Mouse (Mus musculus) kidney, adult 2 months (tissue): ENCODE measurements at regions not wholly inside any gene's neighbourhood (a gene's known extent, or its start where the extent isn't known, plus 50 kb on each side); places are given as distances from the start of the nearest gene placed in this dataset.

Experiments
- DNase-seq: peaks from one replicate; pipeline ENCODE4 v3.0.0; 2021
- H3K27ac ChIP-seq: fragments of 200-500 bp; 2 replicates; pipeline ENCODE4 v1.5.1; 2012; ENCODE audit warnings: low read depth, low read length, control low read depth, inconsistent platforms; ENCODE audit not compliant: insufficient read depth
- H3K27me3 ChIP-seq: fragments of 200-500 bp; replicated peaks from 2 replicates; pipeline ENCODE4 v1.6.1; 2012; ENCODE audit warnings: mild to moderate bottlenecking, moderate library complexity, low read length, inconsistent platforms; ENCODE audit not compliant: control insufficient read depth, insufficient read depth
- H3K36me3 ChIP-seq: fragments of 200-500 bp; 2 replicates; pipeline ENCODE4 v1.6.1; 2012; ENCODE audit warnings: mild to moderate bottlenecking, moderate library complexity, low read length, inconsistent platforms; ENCODE audit not compliant: control insufficient read depth, insufficient read depth
- H3K4me1 ChIP-seq: fragments of 200-500 bp; 2 replicates; pipeline ENCODE4 v1.6.1; 2011; ENCODE audit warnings: low read length; ENCODE audit not compliant: control insufficient read depth, insufficient read depth
- H3K4me3 ChIP-seq: fragments of 200-500 bp; 2 replicates; pipeline ENCODE4 v1.5.1; 2011; ENCODE audit warnings: mild to moderate bottlenecking, low read depth, low read length, control low read depth; ENCODE audit not compliant: insufficient read depth
- CTCF ChIP-seq: fragments of 200-500 bp; conservative IDR thresholded peaks from 2 replicates; pipeline ENCODE4 v1.5.1; 2011; ENCODE audit warnings: low read depth, mild to moderate bottlenecking, control low read depth, low read length, moderate library complexity, mixed read lengths; ENCODE audit not compliant: insufficient read depth, insufficient read length
- POLR2A ChIP-seq: fragments of 200-500 bp; IDR thresholded peaks from one replicate; pipeline ENCODE4 v1.6.1; 2011; ENCODE audit warnings: low read depth, low read length, control low read depth
- WGBS: fragments of 180-500 bp; shearing (Covaris S2); methylation state at CpG from one replicate; pipeline ENCODE4 v1.1.7; 2018; 5-methylcytosine and 5-hydroxymethylcytosine counted together

- no peak for TF ChIP-seq POLR2A
- TF ChIP-seq CTCF, result no peak
- Histone ChIP-seq H3K36me3 (no peaks in the 10 kb centered on the region), H3K27me3 (no peaks in the 10 kb centered on the region), H3K4me3 (no peak overlapping the region), H3K4me1 (no peaks in the 10 kb centered on the region), H3K27ac (no peak overlapping the region)
- DNase-seq, result no peak
- 95% methylated on average over 2 of the region's 2 CpGs for WGBS
These were observed 1052.3 kb downstream of the A830018L16Rik start for GRCm38 (mm10) chr1:12466255-12466654.

DNA sequence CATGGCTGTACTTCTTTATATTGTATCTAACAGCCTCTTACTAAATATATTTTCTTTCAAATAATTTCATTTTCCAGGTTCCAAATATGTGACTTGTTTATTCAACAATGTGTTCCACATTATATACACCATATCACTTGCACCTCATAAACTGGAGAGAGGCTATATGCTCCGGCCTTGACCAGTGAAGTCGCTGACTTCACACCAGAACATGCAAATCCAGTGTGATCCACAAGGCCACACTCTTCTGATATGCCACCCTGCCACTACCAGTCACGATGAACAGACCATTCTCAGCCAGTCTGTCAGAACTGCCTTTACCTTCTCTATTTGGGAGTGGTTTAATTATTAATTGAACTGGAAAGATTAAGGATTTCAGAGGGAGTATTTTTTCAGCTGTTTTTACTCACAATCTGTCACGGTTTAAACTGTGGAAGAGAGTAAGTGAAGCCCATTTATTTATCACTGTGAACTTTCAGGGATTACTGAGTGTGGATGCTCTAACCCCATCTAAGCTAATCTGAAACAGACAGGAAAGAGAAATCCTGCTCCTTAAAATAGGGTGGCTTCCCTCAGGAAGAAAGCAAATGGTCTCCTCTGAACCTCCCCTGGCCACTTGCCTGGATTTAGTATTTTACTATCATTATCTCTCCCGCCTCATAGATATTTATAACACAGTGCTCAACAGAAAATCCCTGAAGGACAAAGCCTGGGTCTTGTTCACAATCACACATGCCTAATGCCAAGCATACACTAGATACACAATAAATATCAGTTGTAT lies 1065.3 kb downstream of the A830018L16Rik start:
- no peaks in the 10 kb centered on the region for H3K27me3 ChIP-seq
- H3K36me3 ChIP-seq, result no peaks in the 10 kb centered on the region
- WGBS, result 36% methylated on average over 5 of the region's 5 CpGs
- no peak overlapping the region for H3K27ac ChIP-seq
- DNase-seq, result no peak
- H3K4me3 ChIP-seq, result no peak overlapping the region
- no peaks in the 10 kb centered on the region for H3K4me1 ChIP-seq
- TF ChIP-seq CTCF (no peak), POLR2A (no peak)

- Histone ChIP-seq H3K27me3 (no peaks in the 10 kb centered on the region), H3K4me3 (no peak overlapping the region), H3K4me1 (no peaks in the 10 kb centered on the region), H3K36me3 (no peaks in the 10 kb centered on the region), H3K27ac (no peak overlapping the region)
- TF ChIP-seq CTCF, result no peak
- TF ChIP-seq POLR2A, result no peak
- DNase-seq, result no peak
- WGBS, result 56% methylated on average over 3 of the region's 3 CpGs
These were observed 1086.5 kb downstream of the A830018L16Rik start for GRCm38 (mm10) chr1:12500442-12500841.

GRCm38 (mm10) chr1:12507997-12508396 lies 1094.1 kb downstream of the A830018L16Rik start:
- Histone ChIP-seq H3K36me3 (no peaks in the 10 kb centered on the region), H3K4me1 (no peaks in the 10 kb centered on the region), H3K27me3 (no peaks in the 10 kb centered on the region), H3K4me3 (no peak overlapping the region), H3K27ac (no peak overlapping the region)
- TF ChIP-seq POLR2A (no peak), CTCF (no peak)
- no peak for DNase-seq
- 26% methylated on average over 3 of the region's 3 CpGs for WGBS

DNA sequence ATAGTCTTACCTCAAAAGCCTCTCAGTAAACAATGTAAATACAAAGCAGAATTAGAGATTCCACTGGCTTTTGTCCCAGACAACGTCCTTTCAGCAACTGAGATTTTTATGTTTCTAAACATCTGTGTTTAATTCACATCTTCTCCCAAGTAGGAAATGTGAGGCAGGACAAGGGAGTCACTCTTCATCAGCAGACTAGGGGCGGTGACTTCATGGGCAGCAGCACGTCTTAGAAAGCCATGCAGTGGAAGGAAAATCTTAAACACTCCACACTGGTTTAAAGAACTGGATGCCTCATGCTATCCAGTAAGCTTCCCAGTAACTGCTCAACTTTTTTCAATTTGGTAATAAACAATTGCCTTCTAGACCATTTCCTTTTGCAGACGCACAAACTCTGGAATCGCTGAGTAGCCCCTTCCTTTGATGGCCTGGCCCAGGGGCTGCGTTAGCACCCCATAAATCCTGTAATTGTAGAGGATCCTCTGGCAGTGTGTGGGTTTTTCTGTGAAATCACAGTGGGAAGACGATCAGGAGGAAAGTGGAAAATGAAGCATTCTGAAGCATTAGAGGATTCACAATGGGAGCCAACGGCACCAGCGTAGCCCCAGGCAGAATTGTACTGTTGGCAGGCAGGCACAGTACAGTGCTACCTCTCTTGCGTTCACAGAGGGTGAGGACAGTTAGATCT lies 1096.4 kb downstream of the A830018L16Rik start:
- no peaks in the 10 kb centered on the region for H3K27me3 ChIP-seq
- H3K4me3 ChIP-seq, result no peak overlapping the region
- DNase-seq, result no peak
- H3K36me3 ChIP-seq, result no peaks in the 10 kb centered on the region
- WGBS, result 38% methylated on average over 10 of the region's 10 CpGs
- TF ChIP-seq POLR2A (no peak), CTCF (no peak)
- H3K4me1 ChIP-seq, result no peaks in the 10 kb centered on the region
- no peak overlapping the region for H3K27ac ChIP-seq

DNA sequence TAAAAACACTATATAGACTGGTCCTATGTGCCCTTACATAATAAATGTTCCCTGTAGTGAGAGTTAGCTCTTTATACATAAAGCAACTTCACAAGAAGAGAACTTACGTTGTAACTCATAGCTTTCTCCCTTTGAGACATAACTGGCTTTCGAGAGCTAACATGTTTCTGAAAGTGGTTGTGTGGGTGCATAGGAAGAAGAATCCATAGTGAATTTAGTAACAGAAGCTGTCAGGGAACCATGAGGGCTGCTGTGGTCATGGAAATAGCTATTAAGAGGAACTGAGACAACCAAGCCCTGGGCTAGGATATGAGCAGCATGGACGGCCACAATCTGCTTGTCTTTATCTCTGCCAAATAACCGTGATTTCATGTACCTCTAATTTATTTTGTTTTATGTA lies 1105.7 kb downstream of the A830018L16Rik start:
- no peak for DNase-seq
- WGBS, result 90% methylated on average over 4 of the region's 4 CpGs
- Histone ChIP-seq H3K4me1 (no peaks in the 10 kb centered on the region), H3K27ac (no peak overlapping the region), H3K27me3 (no peaks in the 10 kb centered on the region), H3K4me3 (no peak overlapping the region), H3K36me3 (no peaks in the 10 kb centered on the region)
- TF ChIP-seq POLR2A, result no peak

DNA sequence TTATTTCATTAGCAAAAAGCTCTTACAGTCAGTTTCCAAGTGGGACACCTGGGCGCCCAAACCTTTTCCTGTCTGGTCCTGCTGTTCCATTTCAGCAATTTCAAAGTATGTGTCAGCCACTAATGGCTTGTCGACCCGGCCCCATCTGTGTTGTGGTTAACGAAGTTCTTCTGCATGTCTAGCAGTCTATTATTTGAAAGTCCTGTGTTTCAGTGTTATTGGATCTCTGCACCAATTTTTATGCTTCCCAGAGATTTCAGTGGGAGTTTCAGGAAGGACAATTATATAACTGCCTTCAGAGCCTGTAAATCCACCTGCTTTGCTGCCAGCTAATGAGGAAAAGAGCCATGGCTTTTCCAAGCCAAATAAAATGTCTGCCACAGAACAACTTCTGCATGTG lies 1142.0 kb downstream of the A830018L16Rik start:
- H3K4me1 ChIP-seq, result no peaks in the 10 kb centered on the region
- WGBS, result 31% methylated on average over 4 of the region's 4 CpGs
- no peak overlapping the region for H3K4me3 ChIP-seq
- no peaks in the 10 kb centered on the region for H3K36me3 ChIP-seq
- no peak overlapping the region for H3K27ac ChIP-seq
- TF ChIP-seq CTCF, result no peak
- no peak for TF ChIP-seq POLR2A
- no peak for DNase-seq
- H3K27me3 ChIP-seq, result no peaks in the 10 kb centered on the region
